Comparison of ENCODE assay signal across 9 mouse cellular contexts in genomic region chr3:79252921-79253394, GRCm38 (mm10). TPM values are rescaled to one million over a fixed set of nuclear protein-coding genes. Genes with fewer than 3 reads are reported as not detected.
DNase-seq lines count a peak whose midpoint lies in the region; TF ChIP-seq lines count a peak whose summit lies in the region.
"Had no signal": no experiment of that assay in that cellular context is flagged by ENCODE, and none has a peak within 500 bp of the region (broad histone marks: within the 10 kb centered on the region; RNA-seq: fewer than 3 reads in every experiment).

No protein-coding gene starts in this region.

- peaks cover 29% of the 10 kb centered on the region for H3K4me1 ChIP-seq in bone marrow macrophage, adult 2 months (ENCODE audit: control insufficient read depth, insufficient read depth, low read length)
- peaks cover 11% of the 10 kb centered on the region for H3K4me1 ChIP-seq in olfactory bulb, adult 2 months (ENCODE audit: control insufficient read depth, insufficient read depth, low read length)

- DNase-seq in layer of hippocampus, adult 2 months (ENCODE audit: low spot score in 2 of 2), result no peak
- DNase-seq in layer of hippocampus, adult 11-12 months (ENCODE audit: low spot score), result no peak
- peak; percentile 43 for DNase-seq in kidney, postnatal 10 days
- DNase-seq in urinary bladder, postnatal 14 days (ENCODE audit: low spot score), result no peak
- DNase-seq in left cerebral cortex, postnatal 4 days, result no peak
- DNase-seq: gastrocnemius, postnatal 10 days had no signal

- intact Hi-C loops in left cerebral cortex, postnatal 4 days (cut with DNase I), result no loop called here

- H3K4me3 ChIP-seq in layer of hippocampus, adult 2 months, result no peak overlapping the region
- peak overlapping the region; percentile 36 for H3K4me3 ChIP-seq in bone marrow macrophage, adult 2 months (ENCODE audit: insufficient read depth, low read length)
- no peak overlapping the region for H3K4me3 ChIP-seq in olfactory bulb, adult 2 months (ENCODE audit: insufficient read depth, low read depth, low read length)
- H3K4me3 ChIP-seq: embryonic facial prominence, embryonic 12.5 days had no signal

- TF ChIP-seq CTCF in layer of hippocampus, adult 2 months (conservative IDR thresholded peaks at IDR 0.05), result no peak
- TF ChIP-seq CTCF in bone marrow macrophage, adult 2 months (IDR thresholded peaks at IDR 0.05; ENCODE audit: low read depth, low read length), result no peak
- no peak for TF ChIP-seq CTCF in olfactory bulb, adult 2 months (IDR thresholded peaks at IDR 0.05; ENCODE audit: insufficient read depth, low read depth, low read length)

- whole genome bisulfite sequencing in olfactory bulb, adult 2 months, result 32% methylated on average over 5 of the region's 5 CpGs

- TF ChIP-seq POLR2A in bone marrow macrophage, adult 2 months (IDR thresholded peaks at IDR 0.05; ENCODE audit: borderline replicate concordance, low read depth, low read length), result no peak
- TF ChIP-seq POLR2A in olfactory bulb, adult 2 months (IDR thresholded peaks at IDR 0.05; ENCODE audit: insufficient read depth, low read depth, low read length), result no peak

- H3K27ac ChIP-seq in layer of hippocampus, adult 2 months, result peak overlapping the region; percentile 40; the same call in 1 of the 2 replicates
- H3K27ac ChIP-seq in bone marrow macrophage, adult 2 months (ENCODE audit: insufficient read depth, low read depth, low read length), result peak overlapping the region; percentile 27
- 0 out of 2 replicates have a peak overlapping the region, but pooled peaks have one; percentile 11 for H3K27ac ChIP-seq in olfactory bulb, adult 2 months (ENCODE audit: insufficient read depth, low read depth, low read length)
- H3K27ac ChIP-seq: embryonic facial prominence, embryonic 12.5 days had no signal

RNA-seq across cellular contexts. Expression of gene Rapgef2, which starts 33.4 kb away (rescaled TPM):
- total RNA-seq in layer of hippocampus, adult 2 months (2021), result 100 to 1,000 TPM; 169 to 173 TPM
- polyA plus RNA-seq in bone marrow macrophage, adult 2 months (2012; ENCODE audit: insufficient read depth, insufficient read length, missing spikeins), result 13.3 and 13.6 TPM in 2 replicates
- polyA plus RNA-seq in olfactory bulb, adult 2 months (2012; ENCODE audit: insufficient read depth, insufficient read length, low replicate concordance, missing spikeins), result 61.7 and 69.9 TPM in 2 replicates
- 10 to 100 TPM; 86.1 to 91.9 TPM for total RNA-seq in left cerebral cortex, postnatal 4 days (2021)
